ENCODE assay signal across 11 mouse cellular contexts in genomic region chr6:137487443-137487842, GRCm38 (mm10).
A peak's percentile ranks its signal among the peaks of the same experiment; 100 is the strongest.
DNase-seq lines count a peak whose midpoint lies in the region; ATAC-seq and TF ChIP-seq lines count a peak whose summit lies in the region.
"Had no signal": no experiment of that assay in that cellular context is flagged by ENCODE, and none has a peak within 500 bp of the region (broad histone marks: within the 10 kb centered on the region; RNA-seq: fewer than 3 reads in every experiment).

No protein-coding gene starts in this region.

- H3K9ac ChIP-seq in heart, embryonic 11.5 days (ENCODE audit: low read depth, low read length): no peak overlapping the region
- H3K9ac ChIP-seq in heart, embryonic 15.5 days: no peak overlapping the region
- no peak overlapping the region for H3K9ac ChIP-seq in lung, embryonic 14.5 days
- H3K9ac ChIP-seq: neural tube, embryonic 12.5 days had no signal

- no peaks in the 10 kb centered on the region for H3K9me3 ChIP-seq in heart, embryonic 11.5 days (replicated peaks; ENCODE audit: control insufficient read depth, low read length)
- no peaks in the 10 kb centered on the region for H3K9me3 ChIP-seq in heart, embryonic 15.5 days (replicated peaks)
- H3K9me3 ChIP-seq in lung, embryonic 14.5 days (ENCODE audit: low read depth, low read length): no peaks in the 10 kb centered on the region
- H3K9me3 ChIP-seq: neural tube, embryonic 12.5 days had no signal

- H3K27ac ChIP-seq in heart, embryonic 11.5 days (ENCODE audit: low read depth, low read length): no peak overlapping the region
- no peak overlapping the region for H3K27ac ChIP-seq in heart, embryonic 15.5 days
- H3K27ac ChIP-seq in lung, embryonic 14.5 days (ENCODE audit: low read depth): no peak overlapping the region
- H3K27ac ChIP-seq: neural tube, embryonic 12.5 days had no signal

- no peak overlapping the region for H3K4me2 ChIP-seq in heart, embryonic 11.5 days
- no peak overlapping the region for H3K4me2 ChIP-seq in heart, embryonic 15.5 days
- no peak overlapping the region for H3K4me2 ChIP-seq in lung, embryonic 14.5 days
- H3K4me2 ChIP-seq: neural tube, embryonic 12.5 days had no signal

- ATAC-seq in heart, embryonic 11.5 days (replicated peaks; ENCODE audit: insufficient number of reproducible peaks, low FRiP score, low TSS enrichment): no peak
- 0 out of 2 replicates have a peak, but pooled peaks have one; percentile 59 for ATAC-seq in heart, embryonic 15.5 days (replicated peaks; ENCODE audit: insufficient number of reproducible peaks, insufficient read depth, low FRiP score, low read depth)
- ATAC-seq in lung, embryonic 14.5 days (ENCODE audit: insufficient read depth): no peak
- ATAC-seq in activated CD4-positive, CD25-positive, alpha-beta regulatory T cell, adult 4 months: no peak

- DNase-seq in heart, adult 11 months: peak; percentile 98
- peak; percentile 37 for DNase-seq in Muller cell, postnatal 12 days (ENCODE audit: inconsistent ontology term)
- DNase-seq in lung, embryonic 14.5 days: peak; percentile 55
- no peak for DNase-seq in B cell, adult 2 months
- DNase-seq in urinary bladder, postnatal 14 days (ENCODE audit: low spot score): no peak
- DNase-seq: cerebellum, adult 2 months; liver had no signal

- no peaks in the 10 kb centered on the region for H3K36me3 ChIP-seq in heart, embryonic 11.5 days (ENCODE audit: control insufficient read depth, insufficient read depth, low read length)
- H3K36me3 ChIP-seq in heart, embryonic 15.5 days: no peaks in the 10 kb centered on the region; the same call in 1 of the 2 replicates
- no peaks in the 10 kb centered on the region for H3K36me3 ChIP-seq in lung, embryonic 14.5 days (ENCODE audit: insufficient read depth)
- H3K36me3 ChIP-seq: neural tube, embryonic 12.5 days had no signal

- 37% methylated on average over 6 of the region's 6 CpGs for WGBS in heart, embryonic 11.5 days (ENCODE audit: insufficient replicate concordance)
- WGBS in heart, embryonic 15.5 days: 37% methylated on average over 6 of the region's 6 CpGs
- 22% methylated on average over 6 of the region's 6 CpGs for WGBS in lung, embryonic 14.5 days

- no peak for TF ChIP-seq CTCF in lung, embryonic 14.5 days (IDR thresholded peaks at IDR 0.05; ENCODE audit: low read depth)

- 0 out of 2 replicates have a peak, but pooled peaks cover 4% of the 10 kb centered on the region for H3K4me1 ChIP-seq in heart, embryonic 11.5 days (ENCODE audit: control insufficient read depth, insufficient read depth, low read length)
- peaks cover 3% of the 10 kb centered on the region; the same call in 1 of the 2 replicates for H3K4me1 ChIP-seq in heart, embryonic 15.5 days (replicated peaks)
- no peaks in the 10 kb centered on the region for H3K4me1 ChIP-seq in lung, embryonic 14.5 days (ENCODE audit: insufficient read depth)
- H3K4me1 ChIP-seq: neural tube, embryonic 12.5 days had no signal

- no peaks in the 10 kb centered on the region for H3K27me3 ChIP-seq in heart, embryonic 11.5 days (ENCODE audit: control insufficient read depth, insufficient read depth, low read length)
- no peaks in the 10 kb centered on the region for H3K27me3 ChIP-seq in heart, embryonic 15.5 days
- no peaks in the 10 kb centered on the region for H3K27me3 ChIP-seq in lung, embryonic 14.5 days (ENCODE audit: insufficient read depth, low read length)
- H3K27me3 ChIP-seq: neural tube, embryonic 12.5 days had no signal

- H3K4me3 ChIP-seq in heart, embryonic 11.5 days (ENCODE audit: low read depth, low read length): no peak overlapping the region
- H3K4me3 ChIP-seq in heart, embryonic 15.5 days: no peak overlapping the region
- no peak overlapping the region for H3K4me3 ChIP-seq in lung, embryonic 14.5 days (ENCODE audit: low read depth, low read length)
- H3K4me3 ChIP-seq: neural tube, embryonic 12.5 days had no signal

Comparison
In these comparisons a context has a peak if more than half of its experiments do, and no peak if none do; other contexts are left out.
1. DNase-seq: peak in heart, adult 11 months (single experiment), Muller cell, postnatal 12 days (single experiment) and lung, embryonic 14.5 days (single experiment); none in B cell, adult 2 months (0 of 2) and urinary bladder, postnatal 14 days (single experiment).